Mouse (Mus musculus) brain, embryonic 18.5 days (tissue): ENCODE data around the gene Med22.

Source experiments
- DNase-seq: peaks from one replicate; pipeline ENCODE4 v3.0.0-alpha.2; 2012; ENCODE audit warnings: low read depth, low spot score

Med22 gene

GRCm38 (mm10) chr2:26910124-26910993 is at the start of gene Med22, which contains the start of gene Rpl7a:
Med22 (minus strand) TSS chr2:26910677.
Rpl7a (plus strand) TSS chr2:26910764.
- peak; percentile 96 for DNase-seq

- DNase-seq: no peak
Observed at GRCm38 (mm10) chr2:26957488-26957859, 47.0 kb upstream of the Med22 start.

GRCm38 (mm10) chr2:26956811-26957487 is 46.5 kb upstream of the Med22 start:
- no peak for DNase-seq

GRCm38 (mm10) chr2:26954735-26955395 is 44.4 kb upstream of the Med22 start:
- DNase-seq: no peak

GRCm38 (mm10) chr2:26952866-26953265 is 42.4 kb upstream of the Med22 start:
- no peak for DNase-seq

- DNase-seq: no peak
Observed at GRCm38 (mm10) chr2:26952193-26952592, 41.7 kb upstream of the Med22 start.

GRCm38 (mm10) chr2:26951346-26951905 is 40.9 kb upstream of the Med22 start:
- DNase-seq: no peak

GRCm38 (mm10) chr2:26950411-26950810 is 39.9 kb upstream of the Med22 start:
- DNase-seq: no peak

- DNase-seq: no peak
Observed at GRCm38 (mm10) chr2:26943253-26943652, 32.8 kb upstream of the Med22 start.

- no peak for DNase-seq
Observed at GRCm38 (mm10) chr2:26941539-26941938, 31.1 kb upstream of the Med22 start.

- DNase-seq: no peak
Observed at GRCm38 (mm10) chr2:26936425-26936824, 25.9 kb upstream of the Med22 start.

- DNase-seq: no peak
Observed at GRCm38 (mm10) chr2:26935286-26935685, 24.8 kb upstream of the Med22 start.

GRCm38 (mm10) chr2:26933304-26934055 is 23.0 kb upstream of the Med22 start, which contains the start of the genes Surf4 and Stkld1:
Surf4 (minus strand) TSS chr2:26933928.
Stkld1 (plus strand) TSS chr2:26934047.
- peak; percentile 81 for DNase-seq

- no peak for DNase-seq
Observed at GRCm38 (mm10) chr2:26932473-26933303, 22.2 kb upstream of the Med22 start.

- no peak for DNase-seq
Observed at GRCm38 (mm10) chr2:26930390-26930789, 19.9 kb upstream of the Med22 start.

- DNase-seq: no peak
Observed at GRCm38 (mm10) chr2:26927745-26928476, 17.4 kb upstream of the Med22 start.

GRCm38 (mm10) chr2:26921784-26922183 is 11.3 kb upstream of the Med22 start:
- DNase-seq: no peak

- DNase-seq: no peak
Observed at GRCm38 (mm10) chr2:26920190-26920855, 9.8 kb upstream of the Med22 start.

- no peak for DNase-seq
Observed at GRCm38 (mm10) chr2:26919684-26920083, 9.2 kb upstream of the Med22 start.
